8 mouse cellular contexts compared by ENCODE assay signal in genomic region chr2:32857584-32857983, GRCm38 (mm10). TPM values are rescaled to one million over a fixed set of nuclear protein-coding genes. Genes with fewer than 3 reads are reported as not detected.
A peak's percentile ranks its signal among the peaks of the same experiment; 100 is the strongest.
DNase-seq lines count a peak whose midpoint lies in the region; ATAC-seq lines count a peak whose summit lies in the region.
"Had no signal": no experiment of that assay in that cellular context is flagged by ENCODE, and none has a peak within 500 bp of the region (broad histone marks: within the 10 kb centered on the region; RNA-seq: fewer than 3 reads in every experiment).

No protein-coding gene starts in this region.

- H3K4me3 ChIP-seq in intestine, embryonic 14.5 days (ENCODE audit: low read depth, low read length): no peak overlapping the region
- H3K4me3 ChIP-seq in midbrain, embryonic 11.5 days (ENCODE audit: low read depth, low read length): no peak overlapping the region
- H3K4me3 ChIP-seq: megakaryocyte, embryonic 14.5 days had no signal

- H3K27ac ChIP-seq in intestine, embryonic 14.5 days (ENCODE audit: low read depth): no peak overlapping the region
- H3K27ac ChIP-seq in midbrain, embryonic 11.5 days (ENCODE audit: low read depth, low read length): no peak overlapping the region

- no peak overlapping the region for H3K9ac ChIP-seq in intestine, embryonic 14.5 days (ENCODE audit: low read length)
- no peak overlapping the region for H3K9ac ChIP-seq in midbrain, embryonic 11.5 days (ENCODE audit: low read length)

- H3K27me3 ChIP-seq in intestine, embryonic 14.5 days (replicated peaks; ENCODE audit: control insufficient read depth, insufficient read depth, low read length): peaks cover under 1% of the 10 kb centered on the region; the same call in 1 of the 2 replicates
- no peaks in the 10 kb centered on the region for H3K27me3 ChIP-seq in midbrain, embryonic 11.5 days (ENCODE audit: control insufficient read depth, insufficient read depth, low read length)

- H3K4me2 ChIP-seq in intestine, embryonic 14.5 days (ENCODE audit: low read length): no peak overlapping the region
- H3K4me2 ChIP-seq in midbrain, embryonic 11.5 days: no peak overlapping the region

- DNase-seq in T-cell, adult 2 months (ENCODE audit: low spot score): peak; percentile 74
- DNase-seq in cerebellum, postnatal 25 days: peak; percentile 80 to 87
- DNase-seq in gastrocnemius, postnatal 10 days: peak; percentile 85
- DNase-seq in intestine, embryonic 14.5 days (ENCODE audit: low spot score): peak; percentile 89
- DNase-seq in left cerebral cortex, postnatal 36 days (ENCODE audit: low spot score in 2 of 2): peak; percentile 78 to 80
- DNase-seq in midbrain, embryonic 11.5 days (ENCODE audit: low spot score, missing footprints): peak; percentile 94
- peak; percentile 91 for DNase-seq in skeletal muscle tissue, adult 2 months (ENCODE audit: low read depth, low spot score)

- H3K4me1 ChIP-seq in intestine, embryonic 14.5 days (replicated peaks; ENCODE audit: control insufficient read depth, insufficient read depth, low read length): no peaks in the 10 kb centered on the region
- H3K4me1 ChIP-seq in midbrain, embryonic 11.5 days (ENCODE audit: control insufficient read depth, insufficient read depth, low read length): no peaks in the 10 kb centered on the region; the same call in 1 of the 2 replicates

- H3K36me3 ChIP-seq in intestine, embryonic 14.5 days (ENCODE audit: control insufficient read depth, insufficient read depth, low read length): no peaks in the 10 kb centered on the region
- no peaks in the 10 kb centered on the region for H3K36me3 ChIP-seq in midbrain, embryonic 11.5 days (ENCODE audit: control insufficient read depth, insufficient read depth, low read length)

- no peaks in the 10 kb centered on the region for H3K9me3 ChIP-seq in intestine, embryonic 14.5 days (ENCODE audit: control insufficient read depth, low read length)
- H3K9me3 ChIP-seq in midbrain, embryonic 11.5 days (ENCODE audit: control insufficient read depth, low read length): no peaks in the 10 kb centered on the region
- H3K9me3 ChIP-seq: megakaryocyte, embryonic 14.5 days had no signal

- intact Hi-C loops in left cerebral cortex, postnatal 36 days (cut with DNase I): loop anchor here (2.0 to 5.0 kb wide), 3 partner anchors 37 to 145 kb away; partner anchors contain the start of gene Cdk9

- ATAC-seq in intestine, embryonic 14.5 days (replicated peaks; ENCODE audit: low FRiP score, low TSS enrichment, low read depth): peak; percentile 48; the same call in 1 of the 2 replicates
- ATAC-seq in midbrain, embryonic 11.5 days (ENCODE audit: low FRiP score): peak; percentile 56; the same call in 1 of the 2 replicates

- under 1% methylated on average over 7 of the region's 7 CpGs for WGBS in intestine, embryonic 14.5 days
- WGBS in midbrain, embryonic 11.5 days: 0% methylated on average over 7 of the region's 7 CpGs

RNA-seq across cellular contexts. Expression of gene Stxbp1, which starts 10.5 kb away (rescaled TPM):
- total RNA-seq in gastrocnemius, postnatal 10 days (2021): 10 to 100 TPM; 10.5 to 18.5 TPM
- polyA plus RNA-seq in intestine, embryonic 14.5 days (2014; fragmentation: Nextera tagmentation; extraction: Ambion mirVana): 26.7 and 27.0 TPM in 2 replicates
- 1,000 to 10,000 TPM in 1 of 2 experiments, 100 to 1,000 TPM in 1; 963 to 1,065 TPM for total RNA-seq in left cerebral cortex, postnatal 36 days (2021)
- 51.4 and 53.8 TPM in 2 replicates for polyA plus RNA-seq in midbrain, embryonic 11.5 days (2014; fragmentation: Nextera tagmentation; extraction: Ambion mirVana)

RNA-seq across cellular contexts. Expression of gene Fam129b, which starts 18.3 kb away (rescaled TPM):
- 10 to 100 TPM; 16.5 to 22.5 TPM for total RNA-seq in gastrocnemius, postnatal 10 days (2021)
- 22.3 and 25.2 TPM in 2 replicates for polyA plus RNA-seq in intestine, embryonic 14.5 days (2014; fragmentation: Nextera tagmentation; extraction: Ambion mirVana)
- total RNA-seq in left cerebral cortex, postnatal 36 days (2021): 10 to 100 TPM; 22.6 to 23.7 TPM
- polyA plus RNA-seq in midbrain, embryonic 11.5 days (2014; fragmentation: Nextera tagmentation; extraction: Ambion mirVana): 10.3 and 10.6 TPM in 2 replicates

Comparison
In these comparisons a context has a peak if more than half of its experiments do, and no peak if none do; other contexts are left out.
1. RNA of gene Stxbp1, which starts 10.5 kb away (total RNA-seq): 963 to 1,065 TPM in left cerebral cortex, postnatal 36 days; 10.5 to 18.5 TPM in gastrocnemius, postnatal 10 days; every median in the first group is over 10 times any median in the second.
2. Peak in every context shown above with its lines, with median percentiles within 50 percentile points of each other: DNase-seq.